Comparison of ENCODE assay signal across 8 mouse cellular contexts in genomic region chr16:23980201-23980870, GRCm38 (mm10). TPM values are rescaled to one million over a fixed set of nuclear protein-coding genes. Genes with fewer than 3 reads are reported as not detected.
DNase-seq lines count a peak whose midpoint lies in the region; ATAC-seq and TF ChIP-seq lines count a peak whose summit lies in the region.
"Had no signal": no experiment of that assay in that cellular context is flagged by ENCODE, and none has a peak within 500 bp of the region (broad histone marks: within the 10 kb centered on the region; RNA-seq: fewer than 3 reads in every experiment).

No protein-coding gene starts in this region.

- no peaks in the 10 kb centered on the region for H3K9me3 ChIP-seq in heart, embryonic 14.5 days (ENCODE audit: control insufficient read depth, low read length)
- H3K9me3 ChIP-seq in liver, embryonic 14.5 days (ENCODE audit: control insufficient read depth, low read length), result no peaks in the 10 kb centered on the region

- H3K4me1 ChIP-seq in heart, embryonic 14.5 days (ENCODE audit: control insufficient read depth in 2 of 2, insufficient read depth in 2 of 2, low read length in 2 of 2), result peaks cover 11 to 23% of the 10 kb centered on the region in 2 experiments; a peak in 3 of 4 replicates
- H3K4me1 ChIP-seq in liver, embryonic 14.5 days (replicated peaks; ENCODE audit: control insufficient read depth in 2 of 2, insufficient read depth in 2 of 2, low read length in 1 of 2), result peaks cover 0 to 6% of the 10 kb centered on the region in 2 experiments; a peak in 2 of 4 replicates

- H3K9ac ChIP-seq in heart, embryonic 14.5 days (ENCODE audit: low read length), result peak overlapping the region; percentile 74
- H3K9ac ChIP-seq in liver, embryonic 14.5 days (replicated peaks), result no peak overlapping the region

- H3K4me2 ChIP-seq in heart, embryonic 14.5 days (ENCODE audit: low read length), result peak overlapping the region; percentile 99
- H3K4me2 ChIP-seq in liver, embryonic 14.5 days (ENCODE audit: low read depth), result peak overlapping the region; percentile 57

- 19% methylated on average over 11 of the region's 11 CpGs for WGBS in heart, embryonic 14.5 days
- WGBS in liver, embryonic 14.5 days (ENCODE audit: insufficient replicate concordance), result 8% methylated on average over 11 of the region's 11 CpGs

- H3K36me3 ChIP-seq in heart, embryonic 14.5 days (ENCODE audit: control insufficient read depth, insufficient read depth, low read length), result no peaks in the 10 kb centered on the region
- no peaks in the 10 kb centered on the region for H3K36me3 ChIP-seq in liver, embryonic 14.5 days (replicated peaks; ENCODE audit: control insufficient read depth, insufficient read depth, low read depth)

- no peak overlapping the region for H3K27ac ChIP-seq in heart, embryonic 14.5 days (replicated peaks in 1 of 2; ENCODE audit: control insufficient read depth in 1 of 2, insufficient read depth in 1 of 2, low read depth in 2 of 2, low read length in 2 of 2)
- no peak overlapping the region for H3K27ac ChIP-seq in liver, embryonic 14.5 days

- peak; percentile 16 for DNase-seq in A20 (ENCODE audit: low read depth, low spot score)
- peak; percentile 28 for DNase-seq in Muller cell, postnatal 12 days (ENCODE audit: inconsistent ontology term)
- DNase-seq in liver, embryonic 14.5 days (ENCODE audit: low read depth in 3 of 3, low spot score in 3 of 3), result no peak
- DNase-seq in adrenal gland, adult 2 months, result no peak
- no peak for DNase-seq in urinary bladder, postnatal 10 days (ENCODE audit: low spot score)
- DNase-seq in c-Kit-positive CD71-positive TER-119-positive erythroid progenitor cells, embryonic 14.5 days (ENCODE audit: low spot score), result no peak

- no peak for TF ChIP-seq EP300 in liver, embryonic 14.5 days (IDR thresholded peaks at IDR 0.05; ENCODE audit: low read depth)

- ATAC-seq in heart, embryonic 14.5 days (ENCODE audit: insufficient number of reproducible peaks, insufficient read depth, low FRiP score, low read depth), result no peak
- no peak for ATAC-seq in liver, embryonic 14.5 days (ENCODE audit: insufficient read depth)

- TF ChIP-seq CTCF in liver, embryonic 14.5 days (IDR thresholded peaks at IDR 0.05; ENCODE audit: low read depth), result no peak

- peak overlapping the region; percentile 48 to 54 for H3K4me3 ChIP-seq in heart, embryonic 14.5 days (ENCODE audit: control insufficient read depth in 1 of 2, insufficient read depth in 1 of 2, low read depth in 1 of 2, low read length in 2 of 2)
- H3K4me3 ChIP-seq in liver, embryonic 14.5 days (ENCODE audit: insufficient read depth in 1 of 2, low read depth in 2 of 2, low read length in 2 of 2), result peak overlapping the region in 1 of 2 experiments; percentile 35; a peak in 1 of 4 replicates

- 0 out of 2 replicates have a peak, but pooled peaks cover 7% of the 10 kb centered on the region for H3K27me3 ChIP-seq in heart, embryonic 14.5 days (ENCODE audit: control insufficient read depth, insufficient read depth, low read length)
- peaks cover 49% of the 10 kb centered on the region for H3K27me3 ChIP-seq in liver, embryonic 14.5 days (ENCODE audit: control insufficient read depth, insufficient read depth, low read length)

RNA-seq across cellular contexts. Expression of gene Gm37419, which starts 7.9 kb away (rescaled TPM):
- not detected in 2 replicates for polyA plus RNA-seq in heart, embryonic 14.5 days (2014; fragmentation: Nextera tagmentation; extraction: Ambion mirVana)
- not detected in 2 replicates for polyA plus RNA-seq in liver, embryonic 14.5 days (2012; rRNA removed)
- not detected in 2 replicates for polyA plus RNA-seq in liver, embryonic 14.5 days (2014; fragmentation: Nextera tagmentation; extraction: Ambion mirVana)
- not detected for total RNA-seq in adrenal gland, adult 2 months (2021)
- not detected in 2 replicates for polyA plus RNA-seq in adrenal gland, adult 2 months (2012; rRNA removed)
- total RNA-seq: gastrocnemius, postnatal 25 days had no signal

RNA-seq across cellular contexts. Expression of gene Bcl6, which starts 8.3 kb away (rescaled TPM):
- 0.27 and 0.49 TPM in 2 replicates for polyA plus RNA-seq in heart, embryonic 14.5 days (2014; fragmentation: Nextera tagmentation; extraction: Ambion mirVana)
- 0.56 and 0.63 TPM in 2 replicates for polyA plus RNA-seq in liver, embryonic 14.5 days (2012; rRNA removed)
- 0.15 and 0.19 TPM in 2 replicates for polyA plus RNA-seq in liver, embryonic 14.5 days (2014; fragmentation: Nextera tagmentation; extraction: Ambion mirVana)
- 10 to 100 TPM; 75.1 to 88.5 TPM for total RNA-seq in adrenal gland, adult 2 months (2021)
- polyA plus RNA-seq in adrenal gland, adult 2 months (2012; rRNA removed), result 36.0 and 36.8 TPM in 2 replicates

RNA-seq across cellular contexts. Expression of gene Rtp2, which starts 48.1 kb away (rescaled TPM):
- polyA plus RNA-seq in heart, embryonic 14.5 days (2014; fragmentation: Nextera tagmentation; extraction: Ambion mirVana), result not detected in 2 replicates
- polyA plus RNA-seq in liver, embryonic 14.5 days (2012; rRNA removed), result not detected in 2 replicates
- polyA plus RNA-seq in liver, embryonic 14.5 days (2014; fragmentation: Nextera tagmentation; extraction: Ambion mirVana), result not detected in 2 replicates
- not detected for total RNA-seq in adrenal gland, adult 2 months (2021)
- polyA plus RNA-seq in adrenal gland, adult 2 months (2012; rRNA removed), result not detected in 2 replicates
- total RNA-seq: gastrocnemius, postnatal 25 days had no signal

Comparison
In these comparisons a context has a peak if more than half of its experiments do, and no peak if none do; other contexts are left out.
1. DNase-seq: peak in A20 (single experiment) and Muller cell, postnatal 12 days (single experiment); none in liver, embryonic 14.5 days (0 of 3), adrenal gland, adult 2 months (single experiment), urinary bladder, postnatal 10 days (single experiment) and c-Kit-positive CD71-positive TER-119-positive erythroid progenitor cells, embryonic 14.5 days (single experiment).
2. RNA of gene Bcl6, which starts 8.3 kb away (polyA plus RNA-seq): 36.0 to 36.8 TPM in adrenal gland, adult 2 months; 0.15 to 0.63 TPM in liver, embryonic 14.5 days and 0.27 to 0.49 TPM in heart, embryonic 14.5 days; every median in the first group is over 10 times any median in the second.